Mouse (Mus musculus) small intestine, adult 2 months (tissue): ENCODE measurements at regions not wholly inside any gene's neighbourhood (a gene's known extent, or its start where the extent isn't known, plus 50 kb on each side); places are given as distances from the start of the nearest gene placed in this dataset.
A peak's percentile ranks its signal among the peaks of the same experiment; 100 is the strongest.

Experiments
- H3K27ac ChIP-seq: fragments of 200-500 bp; 2 replicates; pipeline ENCODE4 v1.5.1; 2012; ENCODE audit warnings: low read depth, low read length, control low read depth, inconsistent platforms; ENCODE audit not compliant: insufficient read depth
- H3K27me3 ChIP-seq: fragments of 200-500 bp; 2 replicates; pipeline ENCODE4 v1.6.1; 2012; ENCODE audit warnings: mild to moderate bottlenecking, moderate library complexity, low read length, inconsistent platforms; ENCODE audit not compliant: control insufficient read depth, insufficient read depth
- H3K36me3 ChIP-seq: fragments of 200-500 bp; 2 replicates; pipeline ENCODE4 v1.6.1; 2012; ENCODE audit warnings: mild to moderate bottlenecking, low read length, control low read depth, inconsistent platforms; ENCODE audit not compliant: control insufficient read depth, insufficient read depth
- H3K4me1 ChIP-seq: fragments of 200-500 bp; 2 replicates; pipeline ENCODE4 v1.6.1; 2012; ENCODE audit warnings: low read length, inconsistent platforms, mixed read lengths; ENCODE audit not compliant: control insufficient read depth, insufficient read depth, insufficient read length
- H3K4me3 ChIP-seq: fragments of 200-500 bp; 2 replicates; pipeline ENCODE4 v1.5.1; 2012; ENCODE audit warnings: low read depth, mild to moderate bottlenecking, control low read depth, inconsistent platforms, low read length, moderate library complexity
- CTCF ChIP-seq: fragments of 200-500 bp; IDR thresholded peaks from 2 replicates; pipeline ENCODE4 v1.5.1; 2012; ENCODE audit warnings: low read depth, mild to moderate bottlenecking, control low read depth, inconsistent platforms, low read length, moderate library complexity, mixed read lengths; ENCODE audit not compliant: insufficient replicate concordance, insufficient read length; ENCODE audit errors: extremely low read depth
- POLR2A ChIP-seq: fragments of 200-500 bp; IDR thresholded peaks from 2 replicates; pipeline ENCODE4 v1.6.1; 2012; ENCODE audit warnings: low read depth, mild to moderate bottlenecking, control low read depth, inconsistent platforms, low read length, moderate library complexity
- WGBS: fragments of 180-500 bp; shearing (Covaris S2); methylation state at CpG from one replicate; pipeline ENCODE4 v1.1.7; 2018; 5-methylcytosine and 5-hydroxymethylcytosine counted together

- H3K4me1 ChIP-seq, result no peaks in the 10 kb centered on the region
- no peak overlapping the region for H3K27ac ChIP-seq
- H3K36me3 ChIP-seq, result no peaks in the 10 kb centered on the region
- H3K27me3 ChIP-seq, result peaks cover 28% of the 10 kb centered on the region
- 3% methylated on average over 17 of the region's 17 CpGs for WGBS
- TF ChIP-seq POLR2A (no peak), CTCF (no peak)
- no peak overlapping the region for H3K4me3 ChIP-seq
Measured at GRCm38 (mm10) chr9:69670551-69671044, 90.1 kb downstream of the Foxb1 start.

GRCm38 (mm10) chr9:69669611-69670550 lies 90.9 kb downstream of the Foxb1 start:
- H3K4me1 ChIP-seq, result no peaks in the 10 kb centered on the region
- WGBS, result 7% methylated on average over 25 of the region's 25 CpGs
- H3K27me3 ChIP-seq, result peaks cover 28% of the 10 kb centered on the region
- H3K36me3 ChIP-seq, result no peaks in the 10 kb centered on the region
- H3K4me3 ChIP-seq, result no peak overlapping the region
- H3K27ac ChIP-seq, result no peak overlapping the region
- no peak for TF ChIP-seq CTCF

GRCm38 (mm10) chr9:69668475-69669090 lies 92.2 kb downstream of the Foxb1 start:
- 14% methylated on average over 9 of the region's 9 CpGs for WGBS
- no peaks in the 10 kb centered on the region for H3K36me3 ChIP-seq
- H3K4me1 ChIP-seq, result no peaks in the 10 kb centered on the region
- H3K27ac ChIP-seq, result no peak overlapping the region
- no peak for TF ChIP-seq POLR2A
- no peak for TF ChIP-seq CTCF
- H3K4me3 ChIP-seq, result no peak overlapping the region
- peaks cover 28% of the 10 kb centered on the region for H3K27me3 ChIP-seq

- Histone ChIP-seq H3K4me3 (no peak overlapping the region), H3K27me3 (peaks cover 28% of the 10 kb centered on the region), H3K27ac (no peak overlapping the region), H3K4me1 (no peaks in the 10 kb centered on the region), H3K36me3 (no peaks in the 10 kb centered on the region)
- no peak for TF ChIP-seq CTCF
- TF ChIP-seq POLR2A, result no peak
- 31% methylated on average over 7 of the region's 7 CpGs for WGBS
Measured at GRCm38 (mm10) chr9:69667064-69667533, 93.6 kb downstream of the Foxb1 start.

GRCm38 (mm10) chr9:69664201-69664600 lies 96.5 kb downstream of the Foxb1 start:
- TF ChIP-seq CTCF (no peak), POLR2A (no peak)

GRCm38 (mm10) chr9:69662394-69662793 lies 98.3 kb downstream of the Foxb1 start:
- Histone ChIP-seq H3K4me1 (no peaks in the 10 kb centered on the region), H3K27ac (no peak overlapping the region), H3K36me3 (no peaks in the 10 kb centered on the region), H3K27me3 (no peaks in the 10 kb centered on the region), H3K4me3 (no peak overlapping the region)
- 26% methylated on average over 5 of the region's 5 CpGs for WGBS
- TF ChIP-seq POLR2A (no peak), CTCF (peak; percentile 29; the same call in 1 of the 2 replicates)

More at GRCm38 (mm10) chr9:69664201-69664600, 96.5 kb downstream of the Foxb1 start:
- Histone ChIP-seq H3K27ac (no peak overlapping the region), H3K4me3 (no peak overlapping the region), H3K4me1 (no peaks in the 10 kb centered on the region), H3K36me3 (no peaks in the 10 kb centered on the region), H3K27me3 (peaks cover 11% of the 10 kb centered on the region; the same call in 1 of the 2 replicates)
- WGBS, result 74% methylated on average over 3 of the region's 3 CpGs

- Histone ChIP-seq H3K4me1 (no peaks in the 10 kb centered on the region), H3K36me3 (no peaks in the 10 kb centered on the region)
- 97% methylated on average over 4 of the region's 4 CpGs for WGBS
Measured at GRCm38 (mm10) chr9:69658276-69658675, 102.5 kb downstream of the Foxb1 start.

More at GRCm38 (mm10) chr9:69658276-69658675, 102.5 kb downstream of the Foxb1 start:
- Histone ChIP-seq H3K27ac (no peak overlapping the region), H3K4me3 (no peak overlapping the region), H3K27me3 (no peaks in the 10 kb centered on the region)
- no peak for TF ChIP-seq POLR2A
- TF ChIP-seq CTCF, result no peak
